Mouse (Mus musculus): ENCODE data around the gene Mxd4.

DNA sequence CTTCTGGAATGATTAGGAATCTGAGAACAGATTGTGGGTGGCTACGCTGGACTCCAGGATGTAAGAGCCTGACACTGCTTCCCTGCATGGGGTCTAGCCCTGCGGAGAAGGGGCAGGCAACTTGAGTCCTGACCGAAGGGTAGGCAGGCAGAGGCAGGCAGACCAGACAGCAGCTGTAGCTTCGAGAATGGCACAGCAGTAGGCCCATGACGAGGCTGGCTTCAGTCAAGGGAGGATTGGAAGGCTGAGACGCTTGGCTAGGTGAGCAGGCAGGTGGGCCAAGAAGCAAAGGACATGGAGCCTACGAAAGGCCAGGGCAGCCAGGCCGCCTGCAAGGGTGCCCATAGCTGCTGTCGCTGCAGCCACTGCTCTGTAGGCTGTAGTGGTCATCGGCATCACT, 10.8 kb downstream of the Mxd4 start:
- no peak for TF ChIP-seq EP300 (optimal IDR thresholded peaks at IDR 0.05)
- no peak for TF ChIP-seq CTCF (IDR thresholded peaks at IDR 0.05; ENCODE audit: low read depth)

Data from stomach, postnatal 0 days (tissue).